Mouse (Mus musculus): Measurements from ENCODE around the gene Dcun1d1.

Gene Dcun1d1

GRCm38 (mm10) chr3:35937345-35937744, at the start of gene Dcun1d1:
TSS of gene Dcun1d1 (minus strand) at chr3:35937445.
- DNase-seq (ENCODE audit: extremely low read depth, insufficient read length, low spot score): no peak

- no peak for DNase-seq (ENCODE audit: extremely low read depth, insufficient read length, low spot score)
Measured at GRCm38 (mm10) chr3:35986266-35986665, 49.0 kb upstream of the Dcun1d1 start.

GRCm38 (mm10) chr3:35973551-35973950, 36.3 kb upstream of the Dcun1d1 start:
- no peak for DNase-seq (ENCODE audit: extremely low read depth, insufficient read length, low spot score)

GRCm38 (mm10) chr3:35972985-35973384, 35.7 kb upstream of the Dcun1d1 start:
- DNase-seq (ENCODE audit: extremely low read depth, insufficient read length, low spot score): no peak

- DNase-seq (ENCODE audit: extremely low read depth, insufficient read length, low spot score): no peak
Measured at GRCm38 (mm10) chr3:35971149-35971548, 33.9 kb upstream of the Dcun1d1 start.

GRCm38 (mm10) chr3:35970441-35970840, 33.2 kb upstream of the Dcun1d1 start:
- DNase-seq (ENCODE audit: extremely low read depth, insufficient read length, low spot score): no peak

- DNase-seq (ENCODE audit: extremely low read depth, insufficient read length, low spot score): no peak
Measured at GRCm38 (mm10) chr3:35967366-35967921, 30.2 kb upstream of the Dcun1d1 start.

- DNase-seq (ENCODE audit: extremely low read depth, insufficient read length, low spot score): no peak
Measured at GRCm38 (mm10) chr3:35966493-35966892, 29.2 kb upstream of the Dcun1d1 start.

- DNase-seq (ENCODE audit: extremely low read depth, insufficient read length, low spot score): no peak
Measured at GRCm38 (mm10) chr3:35964928-35965327, 27.7 kb upstream of the Dcun1d1 start.

GRCm38 (mm10) chr3:35963921-35964320, 26.7 kb upstream of the Dcun1d1 start:
- DNase-seq (ENCODE audit: extremely low read depth, insufficient read length, low spot score): no peak

- no peak for DNase-seq (ENCODE audit: extremely low read depth, insufficient read length, low spot score)
Measured at GRCm38 (mm10) chr3:35963401-35963800, 26.2 kb upstream of the Dcun1d1 start.

- no peak for DNase-seq (ENCODE audit: extremely low read depth, insufficient read length, low spot score)
Measured at GRCm38 (mm10) chr3:35962967-35963366, 25.7 kb upstream of the Dcun1d1 start.

- DNase-seq (ENCODE audit: extremely low read depth, insufficient read length, low spot score): no peak
Measured at GRCm38 (mm10) chr3:35957230-35957629, 20.0 kb upstream of the Dcun1d1 start.

- no peak for DNase-seq (ENCODE audit: extremely low read depth, insufficient read length, low spot score)
Measured at GRCm38 (mm10) chr3:35954901-35955575, 17.8 kb upstream of the Dcun1d1 start.

GRCm38 (mm10) chr3:35953816-35954215, 16.6 kb upstream of the Dcun1d1 start:
- no peak for DNase-seq (ENCODE audit: extremely low read depth, insufficient read length, low spot score)

GRCm38 (mm10) chr3:35953184-35953583, 15.9 kb upstream of the Dcun1d1 start:
- DNase-seq (ENCODE audit: extremely low read depth, insufficient read length, low spot score): no peak

GRCm38 (mm10) chr3:35948197-35948596, 11.0 kb upstream of the Dcun1d1 start:
- no peak for DNase-seq (ENCODE audit: extremely low read depth, insufficient read length, low spot score)

GRCm38 (mm10) chr3:35940520-35941135, 3.4 kb upstream of the Dcun1d1 start:
- DNase-seq (ENCODE audit: extremely low read depth, insufficient read length, low spot score): no peak

GRCm38 (mm10) chr3:35940047-35940446, 2.8 kb upstream of the Dcun1d1 start:
- no peak for DNase-seq (ENCODE audit: extremely low read depth, insufficient read length, low spot score)

- peak; percentile 72 for DNase-seq (ENCODE audit: extremely low read depth, insufficient read length, low spot score)
Measured at GRCm38 (mm10) chr3:35933405-35933777, 3.9 kb downstream of the Dcun1d1 start.

- DNase-seq (ENCODE audit: extremely low read depth, insufficient read length, low spot score): peak; percentile 70
Measured at GRCm38 (mm10) chr3:35932735-35933404, 4.4 kb downstream of the Dcun1d1 start.
